Mouse (Mus musculus) brain, adult 2 months (tissue): ENCODE measurements at regions not wholly inside any gene's neighbourhood (a gene's known extent, or its start where the extent isn't known, plus 50 kb on each side); places are given as distances from the start of the nearest gene placed in this dataset.

Experiments used
- DNase-seq: peaks from one replicate; pipeline ENCODE4 v3.0.0; 2011; ENCODE audit warnings: low read depth, low spot score

DNA sequence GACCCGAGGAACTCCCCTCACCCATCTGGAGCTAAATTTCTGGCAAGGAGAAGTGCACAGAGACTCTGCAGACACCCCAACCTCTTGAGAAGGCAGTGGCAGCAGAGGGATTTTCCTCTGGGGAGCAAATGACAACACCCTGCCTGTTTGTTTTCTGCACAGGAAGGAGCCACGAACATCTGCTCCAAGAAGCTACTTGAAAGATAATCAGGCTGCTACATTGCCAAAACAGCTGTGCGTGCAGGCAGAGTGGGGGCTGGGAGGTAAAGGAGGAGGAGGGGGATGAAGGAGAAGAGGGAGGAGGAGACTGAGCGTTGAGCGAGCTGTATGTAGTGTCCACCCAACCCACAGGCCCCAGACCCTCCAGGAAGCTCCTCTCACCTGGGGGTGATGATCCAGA is 149.0 kb downstream of the Rplp1 start:
- DNase-seq: peak; percentile 45

DNA sequence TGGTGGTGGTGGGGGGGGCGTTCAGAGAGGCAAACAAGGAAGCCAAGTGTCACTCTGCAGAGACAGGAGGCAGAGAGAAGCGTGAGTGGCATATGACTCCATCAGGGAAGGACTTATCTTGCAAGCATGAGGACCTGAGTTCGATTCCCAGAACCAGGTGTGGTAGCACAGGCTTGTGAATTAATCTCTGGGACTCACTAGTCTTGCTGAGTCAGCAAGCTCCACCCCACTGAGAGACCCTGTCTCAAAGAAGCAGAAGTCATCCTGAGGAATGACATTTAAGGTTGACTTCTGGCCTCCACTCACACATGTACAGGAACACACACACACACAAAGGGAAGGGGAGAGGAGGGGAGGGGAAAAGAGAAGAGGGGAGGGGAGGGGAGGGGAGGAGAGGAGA is 156.5 kb downstream of the Rplp1 start:
- DNase-seq: no peak

GRCm38 (mm10) chr9:61756801-61757342 is 157.5 kb downstream of the Rplp1 start:
- DNase-seq: peak; percentile 69

DNA sequence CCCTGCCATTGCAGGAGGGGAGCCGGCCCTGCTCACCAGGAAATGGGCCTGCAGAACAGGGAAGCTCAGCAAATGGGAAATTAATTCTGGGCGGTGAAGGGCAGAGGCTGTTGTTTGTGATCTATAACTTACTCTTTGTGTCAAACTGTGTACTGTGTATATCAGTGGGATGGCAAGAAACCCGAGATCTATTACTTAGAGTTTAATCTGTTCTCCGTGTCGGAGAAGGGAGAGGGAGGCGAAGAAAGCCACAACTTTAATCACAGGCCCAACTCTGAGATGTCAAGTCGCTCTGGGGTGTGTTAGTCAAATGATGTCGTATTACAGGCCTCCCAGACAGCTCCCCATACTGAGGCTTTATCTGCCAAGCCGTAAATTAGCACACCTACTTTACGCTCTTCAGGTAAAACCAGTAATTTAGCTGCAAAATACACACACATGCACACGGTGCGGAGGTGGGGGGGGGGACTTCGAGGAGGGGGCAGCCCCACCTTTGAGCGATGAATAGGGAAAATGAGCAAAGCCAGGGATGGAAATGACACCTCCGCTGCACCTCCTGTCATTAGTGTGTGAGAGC is 158.0 kb downstream of the Rplp1 start:
- DNase-seq: peak; percentile 62

- DNase-seq: peak; percentile 42
Measured at GRCm38 (mm10) chr9:61755311-61755710, 159.0 kb downstream of the Rplp1 start.

DNA sequence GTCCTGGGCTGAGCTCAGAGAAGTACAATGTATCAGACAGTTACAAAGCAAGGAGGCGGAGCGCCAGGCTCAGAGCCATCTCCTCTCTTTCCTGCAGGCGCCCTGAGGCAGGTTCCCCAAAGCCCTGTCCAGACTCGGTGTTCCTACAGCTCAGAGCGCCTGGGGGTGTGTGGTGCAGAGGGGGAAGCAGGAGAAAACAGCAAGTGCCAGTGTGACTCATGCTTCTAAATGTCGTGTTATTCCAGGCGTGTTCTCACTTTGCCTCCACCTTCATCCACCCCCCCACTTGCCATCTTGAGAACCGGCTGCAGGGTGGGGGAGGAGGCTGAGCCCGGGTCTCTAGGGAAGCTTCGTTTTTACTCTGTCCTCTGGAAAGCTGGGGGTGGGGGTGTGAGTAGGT is 160.5 kb downstream of the Rplp1 start:
- peak; percentile 96 for DNase-seq

DNA sequence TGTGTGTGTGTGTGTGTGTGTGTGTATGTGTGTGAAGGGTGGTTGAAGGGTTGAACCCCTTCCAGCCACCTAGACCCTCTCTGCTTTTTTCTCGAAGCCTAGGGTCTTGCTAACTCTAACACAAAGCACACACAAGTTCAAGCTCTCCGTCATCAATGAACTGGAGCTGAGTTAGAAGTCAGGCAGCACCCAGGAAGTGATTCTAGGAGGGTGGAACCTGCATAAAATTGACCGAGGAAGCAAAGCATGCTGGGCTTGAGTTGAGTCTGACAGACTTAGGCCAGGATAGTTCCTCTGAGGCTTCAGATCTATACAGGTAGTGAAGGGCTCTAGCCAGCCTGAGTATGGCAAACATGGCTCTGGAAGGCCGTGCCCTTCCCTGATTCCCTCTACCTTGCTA is 165.1 kb downstream of the Rplp1 start:
- DNase-seq: no peak

GRCm38 (mm10) chr9:61748416-61748815 is 165.9 kb downstream of the Rplp1 start:
- no peak for DNase-seq

DNA sequence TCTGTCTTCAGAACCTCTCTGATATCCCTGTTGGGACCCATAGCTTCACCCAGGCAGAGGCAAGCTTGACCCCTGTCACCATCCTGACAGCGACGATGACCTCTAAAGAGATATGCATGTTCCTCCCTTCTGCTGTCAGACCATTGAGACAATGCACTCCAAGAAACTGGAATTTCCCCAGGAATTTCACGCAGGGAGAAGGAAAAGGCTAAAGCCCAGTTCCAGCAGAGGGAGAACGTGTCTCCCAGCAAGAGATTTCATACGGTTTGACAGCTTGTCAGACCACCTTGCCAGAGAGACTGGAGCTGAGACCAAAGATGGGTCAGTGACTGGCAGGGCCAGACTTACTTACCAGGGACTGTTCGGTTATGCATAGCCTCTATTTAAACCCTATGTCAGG is 167.9 kb downstream of the Rplp1 start:
- peak; percentile 29 for DNase-seq

DNA sequence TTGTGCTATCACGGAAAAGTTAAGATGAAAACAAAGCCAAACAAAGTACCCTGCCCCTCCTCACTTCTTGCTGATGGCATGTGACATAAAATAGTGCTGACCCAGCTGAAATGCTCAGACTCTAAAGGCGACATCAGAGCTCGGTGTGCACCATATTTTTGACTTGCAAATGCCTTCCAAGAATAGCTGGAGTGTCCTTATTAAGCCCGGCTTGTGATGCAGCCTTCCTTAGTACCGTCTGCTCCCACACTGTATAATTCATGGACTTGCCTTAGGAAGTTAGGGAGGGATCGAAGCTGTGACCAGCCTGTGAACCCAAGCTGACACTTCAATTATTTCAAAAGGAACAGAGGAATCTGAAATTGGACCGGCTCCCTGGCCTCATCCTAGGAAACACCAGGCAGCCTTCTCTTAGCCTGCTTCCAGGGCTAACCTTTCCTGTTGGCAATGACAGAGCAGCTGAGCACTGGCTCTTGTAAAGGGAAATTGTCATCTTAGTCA is 169.0 kb downstream of the Rplp1 start:
- peak; percentile 86 for DNase-seq

- no peak for DNase-seq
Measured at GRCm38 (mm10) chr9:61733540-61733939, 180.8 kb downstream of the Rplp1 start.

DNA sequence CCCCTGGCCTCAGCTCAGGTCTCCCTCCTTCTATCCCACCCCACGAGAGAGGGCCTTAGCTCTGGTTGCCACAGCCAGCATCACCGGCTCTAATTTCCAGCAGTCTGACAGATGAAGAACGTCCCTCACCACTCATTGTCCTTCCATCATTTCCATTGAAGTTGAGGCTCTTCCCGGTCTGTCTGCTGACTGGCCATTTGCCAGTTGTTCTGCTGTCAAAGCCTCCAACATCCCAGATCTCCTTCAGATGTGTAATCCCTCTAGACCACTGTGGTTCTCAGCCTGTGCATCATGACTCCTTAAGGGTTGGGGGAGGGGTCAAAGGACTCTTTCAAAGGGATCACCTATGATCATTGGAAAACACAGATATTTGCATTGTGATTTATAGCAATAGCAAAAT is 181.6 kb downstream of the Rplp1 start:
- no peak for DNase-seq

DNA sequence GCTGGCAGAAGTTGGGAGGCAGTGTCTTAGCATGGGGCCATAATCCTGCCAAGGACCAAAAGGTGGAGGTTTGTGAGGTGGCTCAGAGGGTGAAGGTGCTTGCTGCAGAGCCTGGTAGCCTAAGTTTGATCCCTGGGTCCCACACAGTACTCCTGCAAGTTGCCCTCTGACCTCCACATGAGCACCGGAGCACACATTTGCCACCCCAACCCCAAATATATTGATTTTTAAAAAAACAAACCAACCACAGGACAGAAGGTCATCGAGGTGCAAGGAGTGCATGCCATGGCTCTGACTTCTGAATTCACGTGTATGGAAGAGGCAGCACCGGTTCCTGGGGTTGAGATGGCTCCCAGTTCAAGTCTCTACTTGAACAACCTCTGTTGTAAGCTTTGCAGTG is 186.2 kb downstream of the Rplp1 start:
- no peak for DNase-seq

- peak; percentile 34 for DNase-seq
Measured at GRCm38 (mm10) chr9:61727651-61728050, 186.7 kb downstream of the Rplp1 start.

- DNase-seq: no peak
Measured at GRCm38 (mm10) chr9:61724070-61724469, 190.3 kb downstream of the Rplp1 start.

GRCm38 (mm10) chr9:61723021-61723581 is 191.2 kb downstream of the Rplp1 start:
- DNase-seq: no peak

- no peak for DNase-seq
Measured at GRCm38 (mm10) chr9:61721851-61722250, 192.5 kb downstream of the Rplp1 start.

DNA sequence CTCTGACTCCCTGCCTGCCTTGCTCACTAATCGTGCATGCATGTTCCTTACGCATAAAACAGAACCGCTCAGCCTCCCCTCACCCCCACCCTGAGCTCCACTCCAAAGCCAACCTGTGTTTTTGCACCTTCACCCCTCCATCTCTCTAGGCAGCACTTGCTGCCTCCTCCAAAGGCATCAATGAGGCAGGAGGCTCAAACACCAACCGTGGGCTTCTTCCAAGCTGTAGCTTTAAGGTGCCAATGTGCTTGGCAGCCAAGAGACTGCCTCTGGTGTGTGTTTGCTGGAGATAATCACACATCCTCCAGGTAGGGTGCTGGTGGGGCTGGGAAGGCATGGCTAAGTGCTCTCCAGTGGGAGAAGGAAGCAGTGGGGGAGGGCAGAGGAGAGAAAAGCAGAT is 193.3 kb downstream of the Rplp1 start:
- peak; percentile 64 for DNase-seq

- no peak for DNase-seq
Measured at GRCm38 (mm10) chr9:61720206-61720605, 194.1 kb downstream of the Rplp1 start.

- DNase-seq: no peak
Measured at GRCm38 (mm10) chr9:61716751-61717150, 197.6 kb downstream of the Rplp1 start.

GRCm38 (mm10) chr9:61714331-61715035 is 199.9 kb downstream of the Rplp1 start:
- peak; percentile 83 for DNase-seq

DNA sequence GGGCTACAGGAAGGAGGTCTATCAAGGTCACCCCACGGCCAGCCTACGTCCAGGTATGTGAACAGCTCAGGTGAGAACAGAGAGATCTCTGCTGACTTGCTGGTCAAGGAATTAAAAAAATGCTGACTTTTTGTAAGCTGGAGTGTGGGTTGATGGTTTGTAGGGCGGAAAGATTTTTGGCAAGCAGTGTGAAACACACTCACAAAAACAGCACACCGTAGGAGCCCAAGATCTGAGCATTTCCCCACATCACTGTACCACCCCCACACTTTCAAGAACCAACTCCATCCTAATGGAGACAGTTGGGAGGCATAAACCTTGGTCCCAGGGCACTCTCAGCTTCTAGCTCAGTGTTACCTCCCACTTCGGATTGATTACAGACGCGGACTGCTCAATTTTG is 200.5 kb downstream of the Rplp1 start:
- peak; percentile 62 for DNase-seq

DNA sequence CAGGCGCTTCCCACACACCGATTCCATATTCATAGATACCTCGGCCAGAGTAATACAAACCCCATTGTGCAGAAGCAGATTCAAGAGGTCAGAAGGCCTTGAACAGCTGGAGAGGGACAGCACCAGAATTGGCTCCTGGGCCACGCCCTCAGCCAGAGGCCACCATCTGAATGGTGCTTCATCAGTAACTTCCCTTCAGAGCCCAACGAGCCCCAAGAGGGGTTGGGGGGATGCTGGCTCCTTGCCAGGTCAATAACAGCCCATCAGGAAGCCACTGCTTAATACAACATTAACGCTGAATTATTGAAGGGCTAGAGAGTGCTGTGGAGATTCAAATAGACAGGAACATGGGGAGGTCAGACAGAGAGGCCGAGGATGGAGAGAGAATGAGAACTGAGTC is 203.0 kb downstream of the Rplp1 start:
- no peak for DNase-seq
